Mouse (Mus musculus): ENCODE data around the gene Mpzl1.

GRCm38 (mm10) chr1:165631136-165631535 lies 3.2 kb downstream of the Mpzl1 start:
- TF ChIP-seq CTCF (IDR thresholded peaks at IDR 0.05) = no peak
- no peak for TF ChIP-seq POLR2A (IDR thresholded peaks at IDR 0.05; ENCODE audit: insufficient read depth, low read depth, low read length)
- no peak for TF ChIP-seq EP300 (IDR thresholded peaks at IDR 0.05; ENCODE audit: insufficient read depth, low read depth, low read length)

Measured in heart, adult 2 months (tissue).